16 mouse cellular contexts compared by ENCODE assay signal in genomic region chr3:116862621-116863020, GRCm38 (mm10). TPM values are rescaled to one million over a fixed set of nuclear protein-coding genes. Genes with fewer than 3 reads are reported as not detected.
DNase-seq lines count a peak whose midpoint lies in the region; ATAC-seq and TF ChIP-seq lines count a peak whose summit lies in the region.
"Had no signal": no experiment of that assay in that cellular context is flagged by ENCODE, and none has a peak within 500 bp of the region (broad histone marks: within the 10 kb centered on the region; RNA-seq: fewer than 3 reads in every experiment).

No protein-coding gene starts in this region.

- no peak overlapping the region for H3K27ac ChIP-seq in heart, embryonic 11.5 days (ENCODE audit: low read depth, low read length)
- no peak overlapping the region for H3K27ac ChIP-seq in stomach, embryonic 16.5 days (ENCODE audit: low read length)
- no peak overlapping the region for H3K27ac ChIP-seq in stomach, postnatal 0 days (replicated peaks)
- peak overlapping the region; percentile 97 for H3K27ac ChIP-seq in liver, embryonic 12.5 days
- H3K27ac ChIP-seq: embryonic facial prominence, embryonic 13.5 days; neural tube, embryonic 15.5 days had no signal

- H3K9ac ChIP-seq in heart, embryonic 11.5 days (ENCODE audit: low read depth, low read length), result no peak overlapping the region
- no peak overlapping the region for H3K9ac ChIP-seq in stomach, embryonic 16.5 days (ENCODE audit: low read length)
- no peak overlapping the region for H3K9ac ChIP-seq in stomach, postnatal 0 days (ENCODE audit: low read length)
- peak overlapping the region; percentile 87 for H3K9ac ChIP-seq in liver, embryonic 12.5 days
- H3K9ac ChIP-seq: kidney, embryonic 15.5 days; neural tube, embryonic 15.5 days had no signal

- H3K4me3 ChIP-seq in heart, embryonic 11.5 days (ENCODE audit: low read depth, low read length), result no peak overlapping the region; the same call in 1 of the 2 replicates
- H3K4me3 ChIP-seq in stomach, embryonic 16.5 days (replicated peaks; ENCODE audit: low read length), result no peak overlapping the region
- H3K4me3 ChIP-seq in stomach, postnatal 0 days (ENCODE audit: low read depth, low read length), result no peak overlapping the region
- H3K4me3 ChIP-seq in liver, embryonic 12.5 days, result peak overlapping the region; percentile 80

- H3K27me3 ChIP-seq in heart, embryonic 11.5 days (ENCODE audit: control insufficient read depth, insufficient read depth, low read length), result no peaks in the 10 kb centered on the region
- no peaks in the 10 kb centered on the region for H3K27me3 ChIP-seq in stomach, embryonic 16.5 days (ENCODE audit: control insufficient read depth, insufficient read depth, low read length)
- H3K27me3 ChIP-seq in stomach, postnatal 0 days (ENCODE audit: control insufficient read depth, insufficient read depth, low read length), result no peaks in the 10 kb centered on the region
- no peaks in the 10 kb centered on the region for H3K27me3 ChIP-seq in liver, embryonic 12.5 days (replicated peaks)
- H3K27me3 ChIP-seq: embryonic facial prominence, embryonic 13.5 days; kidney, embryonic 15.5 days; neural tube, embryonic 15.5 days had no signal

- no peak for TF ChIP-seq CTCF in stomach, postnatal 0 days (IDR thresholded peaks at IDR 0.05; ENCODE audit: low read depth)

- intact Hi-C loops in heart, postnatal 25 days (cut with DNase I), result no loop called here

- ATAC-seq in heart, embryonic 11.5 days (replicated peaks; ENCODE audit: insufficient number of reproducible peaks, low FRiP score, low TSS enrichment), result no peak
- no peak for ATAC-seq in stomach, embryonic 16.5 days (ENCODE audit: insufficient read depth, low FRiP score)
- no peak for ATAC-seq in stomach, postnatal 0 days (ENCODE audit: low FRiP score, low TSS enrichment)
- ATAC-seq in liver, embryonic 12.5 days, result no peak

- peak overlapping the region; percentile 43 for H3K4me2 ChIP-seq in heart, embryonic 11.5 days
- peak overlapping the region; percentile 79; the same call in 1 of the 2 replicates for H3K4me2 ChIP-seq in stomach, embryonic 16.5 days (ENCODE audit: low read depth, low read length)
- H3K4me2 ChIP-seq in stomach, postnatal 0 days (replicated peaks; ENCODE audit: low read depth), result no peak overlapping the region
- H3K4me2 ChIP-seq in liver, embryonic 12.5 days, result peak overlapping the region; percentile 92

- no peak for TF ChIP-seq EP300 in stomach, postnatal 0 days (optimal IDR thresholded peaks at IDR 0.05)

- H3K9me3 ChIP-seq in heart, embryonic 11.5 days (replicated peaks; ENCODE audit: control insufficient read depth, low read length), result no peaks in the 10 kb centered on the region
- H3K9me3 ChIP-seq in stomach, embryonic 16.5 days (replicated peaks; ENCODE audit: control insufficient read depth, low read length), result no peaks in the 10 kb centered on the region
- H3K9me3 ChIP-seq in stomach, postnatal 0 days (ENCODE audit: control insufficient read depth, low read length), result no peaks in the 10 kb centered on the region
- H3K9me3 ChIP-seq in liver, embryonic 12.5 days (replicated peaks), result no peaks in the 10 kb centered on the region
- H3K9me3 ChIP-seq: embryonic facial prominence, embryonic 13.5 days; kidney, embryonic 15.5 days; neural tube, embryonic 15.5 days had no signal

- WGBS in heart, embryonic 11.5 days (ENCODE audit: insufficient replicate concordance), result 73% methylated on average over 1 of the region's 1 CpGs
- WGBS in stomach, embryonic 16.5 days, result 49% methylated on average over 1 of the region's 1 CpGs
- WGBS in stomach, postnatal 0 days, result 40% methylated on average over 1 of the region's 1 CpGs
- 44% methylated on average over 1 of the region's 1 CpGs for WGBS in liver, embryonic 12.5 days (ENCODE audit: insufficient replicate concordance)

- H3K4me1 ChIP-seq in heart, embryonic 11.5 days (ENCODE audit: control insufficient read depth, insufficient read depth, low read length), result 0 out of 2 replicates have a peak, but pooled peaks cover 5% of the 10 kb centered on the region
- peaks cover 13% of the 10 kb centered on the region; the same call in 1 of the 2 replicates for H3K4me1 ChIP-seq in stomach, embryonic 16.5 days (ENCODE audit: control insufficient read depth, insufficient read depth, low read length)
- H3K4me1 ChIP-seq in stomach, postnatal 0 days (replicated peaks; ENCODE audit: control insufficient read depth, insufficient read depth), result no peaks in the 10 kb centered on the region
- H3K4me1 ChIP-seq in liver, embryonic 12.5 days, result peaks cover 74% of the 10 kb centered on the region
- H3K4me1 ChIP-seq: embryonic facial prominence, embryonic 13.5 days had no signal

- DNase-seq in heart, postnatal 25 days (ENCODE audit: low spot score), result no peak
- no peak for DNase-seq in stomach, postnatal 0 days (ENCODE audit: low spot score)
- DNase-seq in right cerebral cortex, postnatal 14 days, result no peak
- DNase-seq in urinary bladder, postnatal 36 days (ENCODE audit: low spot score in 2 of 2), result no peak
- no peak for DNase-seq in urinary bladder, adult 18-20 months (ENCODE audit: low spot score in 2 of 2)
- DNase-seq: cerebellum, adult 2 months; gastrocnemius, postnatal 36 days; heart, postnatal 10 days; retina, postnatal 1 day; thymus, postnatal 25 days had no signal

- H3K36me3 ChIP-seq in heart, embryonic 11.5 days (ENCODE audit: control insufficient read depth, insufficient read depth, low read length), result no peaks in the 10 kb centered on the region
- H3K36me3 ChIP-seq in stomach, embryonic 16.5 days (ENCODE audit: control insufficient read depth, insufficient read depth, low read length), result no peaks in the 10 kb centered on the region
- H3K36me3 ChIP-seq in stomach, postnatal 0 days (ENCODE audit: control insufficient read depth, insufficient read depth, low read length), result no peaks in the 10 kb centered on the region; the same call in 1 of the 2 replicates
- H3K36me3 ChIP-seq in liver, embryonic 12.5 days, result peaks cover 17% of the 10 kb centered on the region
- H3K36me3 ChIP-seq: embryonic facial prominence, embryonic 13.5 days; kidney, embryonic 15.5 days; neural tube, embryonic 15.5 days had no signal

RNA-seq across cellular contexts. Expression of gene Frrs1, which starts 3.4 kb away (rescaled TPM):
- 26.7 and 26.8 TPM in 2 replicates for polyA plus RNA-seq in heart, embryonic 11.5 days (2014; fragmentation: Nextera tagmentation; extraction: Ambion mirVana)
- 1 to 10 TPM; 3.1 to 4.8 TPM for total RNA-seq in heart, postnatal 25 days (2021)
- polyA plus RNA-seq in stomach, embryonic 16.5 days (2015; fragmentation: Nextera tagmentation; extraction: Ambion mirVana), result 41.8 and 48.6 TPM in 2 replicates
- polyA plus RNA-seq in stomach, postnatal 0 days (2015; fragmentation: Nextera tagmentation; extraction: Ambion mirVana), result 22.3 and 24.1 TPM in 2 replicates
- polyA plus RNA-seq in liver, embryonic 12.5 days (2016; fragmentation: Nextera tagmentation; extraction: Ambion mirVana), result 46.0 and 48.3 TPM in 2 replicates

RNA-seq across cellular contexts. Expression of gene Agl, which starts 54.7 kb away (rescaled TPM):
- 49.2 and 55.8 TPM in 2 replicates for polyA plus RNA-seq in heart, embryonic 11.5 days (2014; fragmentation: Nextera tagmentation; extraction: Ambion mirVana)
- 100 to 1,000 TPM; 199 to 210 TPM for total RNA-seq in heart, postnatal 25 days (2021)
- polyA plus RNA-seq in stomach, embryonic 16.5 days (2015; fragmentation: Nextera tagmentation; extraction: Ambion mirVana), result 14.6 and 28.1 TPM in 2 replicates
- polyA plus RNA-seq in stomach, postnatal 0 days (2015; fragmentation: Nextera tagmentation; extraction: Ambion mirVana), result 8.9 and 9.1 TPM in 2 replicates
- polyA plus RNA-seq in liver, embryonic 12.5 days (2016; fragmentation: Nextera tagmentation; extraction: Ambion mirVana), result 7.1 and 7.4 TPM in 2 replicates
